Mouse (Mus musculus): ENCODE data around the gene Nr2c1. TPM values are rescaled to one million over a fixed set of nuclear protein-coding genes. Genes with fewer than 3 reads are reported as not detected.

Gene Nr2c1
- polyA plus RNA-seq, 1 experiment from 2014 or later, result 12.1 TPM

DNA sequence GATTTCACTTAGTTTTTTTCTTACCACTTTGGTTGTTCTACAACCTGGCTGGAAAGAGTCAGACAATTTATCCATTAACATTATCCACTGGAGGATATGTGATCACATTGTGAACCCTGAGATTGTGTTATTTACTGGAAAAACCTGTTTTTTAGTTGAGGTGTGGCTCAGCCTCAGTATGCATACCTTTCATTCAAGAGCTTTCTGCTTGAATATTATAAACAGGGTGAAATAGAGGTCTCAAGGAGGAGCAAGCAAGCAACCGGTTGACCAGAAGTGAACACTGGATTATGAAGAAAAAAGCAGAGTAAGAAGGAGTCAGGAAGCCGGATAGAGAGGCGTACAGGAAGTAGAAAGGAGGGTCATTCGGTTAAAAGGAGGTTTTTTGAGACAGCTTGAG lies 3.7 kb downstream of the Nr2c1 start:
- no peak for DNase-seq (ENCODE audit: low spot score)
- 78% methylated on average over 4 of the region's 4 CpGs for WGBS
- Histone ChIP-seq H3K4me1 (ENCODE audit: control insufficient read depth, insufficient read depth, low read length) (no peaks in the 10 kb centered on the region; the same call in 1 of the 2 replicates), H3K36me3 (ENCODE audit: control insufficient read depth, insufficient read depth, low read length) (no peaks in the 10 kb centered on the region), H3K4me2 (ENCODE audit: low read depth) (no peak overlapping the region), H3K27ac (ENCODE audit: low read depth, low read length) (no peak overlapping the region), H3K9ac (ENCODE audit: low read length) (no peak overlapping the region), H3K4me3 (ENCODE audit: low read depth, low read length) (no peak overlapping the region), H3K9me3 (ENCODE audit: control insufficient read depth, low read length) (no peaks in the 10 kb centered on the region), H3K27me3 (ENCODE audit: control insufficient read depth, insufficient read depth, low read length) (no peaks in the 10 kb centered on the region)
- no peak for ATAC-seq (ENCODE audit: insufficient read depth, low FRiP score, low TSS enrichment)

DNA sequence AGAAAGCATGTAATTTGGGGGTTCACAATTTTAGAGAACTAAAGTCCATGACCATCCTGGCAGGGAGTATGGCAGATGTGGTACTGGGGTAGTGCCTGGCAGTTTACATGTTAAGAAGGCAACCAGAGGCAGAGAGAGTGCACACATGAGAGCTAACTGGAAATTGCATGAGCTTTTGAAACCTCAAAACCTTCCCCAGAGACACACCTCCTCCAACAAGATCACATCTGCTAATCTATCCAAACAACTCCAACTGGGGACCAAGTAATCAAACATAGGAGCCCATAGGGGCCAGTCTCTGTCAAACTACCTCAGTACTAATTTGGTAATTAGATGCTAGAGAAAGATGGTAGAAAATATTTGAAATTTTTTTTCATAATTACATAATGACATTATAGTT lies 6.0 kb downstream of the Nr2c1 start:
- Histone ChIP-seq H3K27me3 (ENCODE audit: control insufficient read depth, insufficient read depth, low read length) (no peaks in the 10 kb centered on the region), H3K36me3 (ENCODE audit: control insufficient read depth, insufficient read depth, low read length) (no peaks in the 10 kb centered on the region), H3K27ac (ENCODE audit: low read depth, low read length) (no peak overlapping the region), H3K9me3 (ENCODE audit: control insufficient read depth, low read length) (no peaks in the 10 kb centered on the region), H3K4me1 (ENCODE audit: control insufficient read depth, insufficient read depth, low read length) (no peaks in the 10 kb centered on the region; the same call in 1 of the 2 replicates), H3K4me3 (ENCODE audit: low read depth, low read length) (no peak overlapping the region), H3K4me2 (ENCODE audit: low read depth) (no peak overlapping the region), H3K9ac (ENCODE audit: low read length) (no peak overlapping the region)
- ATAC-seq (ENCODE audit: insufficient read depth, low FRiP score, low TSS enrichment) (no peak), DNase-seq (ENCODE audit: low spot score) (no peak)

GRCm38 (mm10) chr10:94158962-94159361 lies 11.1 kb downstream of the Nr2c1 start:
- Histone ChIP-seq H3K4me3 (ENCODE audit: low read depth, low read length) (no peak overlapping the region), H3K9me3 (ENCODE audit: control insufficient read depth, low read length) (no peaks in the 10 kb centered on the region), H3K27me3 (ENCODE audit: control insufficient read depth, insufficient read depth, low read length) (no peaks in the 10 kb centered on the region), H3K4me2 (ENCODE audit: low read depth) (no peak overlapping the region), H3K9ac (ENCODE audit: low read length) (no peak overlapping the region), H3K27ac (ENCODE audit: low read depth, low read length) (no peak overlapping the region), H3K36me3 (ENCODE audit: control insufficient read depth, insufficient read depth, low read length) (0 out of 2 replicates have a peak, but pooled peaks cover 4% of the 10 kb centered on the region), H3K4me1 (ENCODE audit: control insufficient read depth, insufficient read depth, low read length) (no peaks in the 10 kb centered on the region)
- DNase-seq (ENCODE audit: low spot score) (no peak), ATAC-seq (ENCODE audit: insufficient read depth, low FRiP score, low TSS enrichment) (no peak)
- WGBS, result 94% methylated on average over 6 of the region's 6 CpGs

- no peaks in the 10 kb centered on the region for H3K27me3 ChIP-seq (ENCODE audit: control insufficient read depth, insufficient read depth, low read length)
- DNase-seq (ENCODE audit: low spot score) (no peak), ATAC-seq (ENCODE audit: insufficient read depth, low FRiP score, low TSS enrichment) (no peak)
- H3K9me3 ChIP-seq (ENCODE audit: control insufficient read depth, low read length), result no peaks in the 10 kb centered on the region
- H3K4me2 ChIP-seq (ENCODE audit: low read depth), result no peak overlapping the region
- H3K36me3 ChIP-seq (ENCODE audit: control insufficient read depth, insufficient read depth, low read length), result 0 out of 2 replicates have a peak, but pooled peaks cover 4% of the 10 kb centered on the region
- H3K27ac ChIP-seq (ENCODE audit: low read depth, low read length), result no peak overlapping the region
- no peaks in the 10 kb centered on the region for H3K4me1 ChIP-seq (ENCODE audit: control insufficient read depth, insufficient read depth, low read length)
- H3K9ac ChIP-seq (ENCODE audit: low read length), result no peak overlapping the region
- 87% methylated on average over 4 of the region's 4 CpGs for WGBS
- no peak overlapping the region for H3K4me3 ChIP-seq (ENCODE audit: low read depth, low read length)
Measured at GRCm38 (mm10) chr10:94159406-94159805, 11.6 kb downstream of the Nr2c1 start.

DNA sequence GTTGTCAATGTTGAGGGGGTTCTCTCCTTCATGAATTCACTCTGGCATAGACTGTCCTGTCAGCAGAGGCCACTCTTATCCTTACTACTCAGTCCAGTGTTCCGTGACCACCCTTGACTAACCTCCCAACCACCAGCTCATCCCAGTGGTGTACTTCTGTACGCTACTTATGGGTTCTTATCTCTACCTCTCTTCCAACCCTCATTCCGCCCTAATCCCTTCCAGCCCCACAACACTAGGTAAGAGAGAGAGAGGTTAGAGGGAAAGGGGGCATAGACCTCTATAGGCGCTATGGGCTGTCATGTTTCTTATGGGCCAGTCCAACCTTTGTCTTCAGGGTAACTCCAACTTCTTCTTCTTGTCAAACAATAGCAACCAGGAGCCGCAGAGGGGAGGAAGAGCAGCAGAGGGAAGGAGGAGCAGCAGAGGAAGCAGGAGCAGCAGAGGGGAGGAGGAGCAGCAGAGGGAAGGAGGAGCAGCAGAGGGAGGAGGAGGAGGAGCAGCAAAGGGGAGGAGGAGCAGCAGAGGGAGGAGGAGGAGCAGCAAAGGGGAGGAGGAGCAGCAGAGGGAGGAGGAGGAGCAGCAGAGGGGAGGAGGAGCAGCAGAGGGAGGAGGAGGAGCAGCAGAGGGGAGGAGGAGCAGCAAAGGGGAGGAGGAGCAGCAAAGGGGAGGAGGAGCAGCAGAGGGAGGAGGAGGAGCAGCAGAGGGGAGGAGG lies 13.4 kb downstream of the Nr2c1 start:
- no peak overlapping the region for H3K4me3 ChIP-seq (ENCODE audit: low read depth, low read length)
- H3K4me2 ChIP-seq (ENCODE audit: low read depth), result no peak overlapping the region
- no peaks in the 10 kb centered on the region for H3K9me3 ChIP-seq (ENCODE audit: control insufficient read depth, low read length)
- no peak overlapping the region for H3K9ac ChIP-seq (ENCODE audit: low read length)
- DNase-seq (ENCODE audit: low spot score) (no peak), ATAC-seq (ENCODE audit: insufficient read depth, low FRiP score, low TSS enrichment) (no peak)
- H3K36me3 ChIP-seq (ENCODE audit: control insufficient read depth, insufficient read depth, low read length), result 0 out of 2 replicates have a peak, but pooled peaks cover 4% of the 10 kb centered on the region
- 86% methylated on average over 5 of the region's 5 CpGs for WGBS
- H3K27me3 ChIP-seq (ENCODE audit: control insufficient read depth, insufficient read depth, low read length), result no peaks in the 10 kb centered on the region
- H3K4me1 ChIP-seq (ENCODE audit: control insufficient read depth, insufficient read depth, low read length), result no peaks in the 10 kb centered on the region
- H3K27ac ChIP-seq (ENCODE audit: low read depth, low read length), result no peak overlapping the region

GRCm38 (mm10) chr10:94162031-94162430 lies 14.2 kb downstream of the Nr2c1 start:
- no peak overlapping the region for H3K27ac ChIP-seq (ENCODE audit: low read depth, low read length)
- WGBS, result 94% methylated on average over 7 of the region's 7 CpGs
- no peak overlapping the region for H3K9ac ChIP-seq (ENCODE audit: low read length)
- H3K27me3 ChIP-seq (ENCODE audit: control insufficient read depth, insufficient read depth, low read length), result no peaks in the 10 kb centered on the region
- 0 out of 2 replicates have a peak, but pooled peaks cover 4% of the 10 kb centered on the region for H3K36me3 ChIP-seq (ENCODE audit: control insufficient read depth, insufficient read depth, low read length)
- no peak overlapping the region for H3K4me3 ChIP-seq (ENCODE audit: low read depth, low read length)
- ATAC-seq (ENCODE audit: insufficient read depth, low FRiP score, low TSS enrichment) (no peak), DNase-seq (ENCODE audit: low spot score) (no peak)
- no peaks in the 10 kb centered on the region for H3K9me3 ChIP-seq (ENCODE audit: control insufficient read depth, low read length)
- H3K4me2 ChIP-seq (ENCODE audit: low read depth), result no peak overlapping the region
- H3K4me1 ChIP-seq (ENCODE audit: control insufficient read depth, insufficient read depth, low read length), result no peaks in the 10 kb centered on the region

- Histone ChIP-seq H3K36me3 (ENCODE audit: control insufficient read depth, insufficient read depth, low read length) (peaks cover 7% of the 10 kb centered on the region), H3K27me3 (ENCODE audit: control insufficient read depth, insufficient read depth, low read length) (no peaks in the 10 kb centered on the region), H3K4me3 (ENCODE audit: low read depth, low read length) (no peak overlapping the region), H3K27ac (ENCODE audit: low read depth, low read length) (no peak overlapping the region), H3K4me1 (ENCODE audit: control insufficient read depth, insufficient read depth, low read length) (no peaks in the 10 kb centered on the region), H3K4me2 (ENCODE audit: low read depth) (no peak overlapping the region), H3K9ac (ENCODE audit: low read length) (no peak overlapping the region), H3K9me3 (ENCODE audit: control insufficient read depth, low read length) (no peaks in the 10 kb centered on the region)
- WGBS, result 85% methylated on average over 5 of the region's 5 CpGs
- DNase-seq (ENCODE audit: low spot score) (no peak), ATAC-seq (ENCODE audit: insufficient read depth, low FRiP score, low TSS enrichment) (no peak)
Measured at GRCm38 (mm10) chr10:94164104-94164845, 16.5 kb downstream of the Nr2c1 start.

GRCm38 (mm10) chr10:94165426-94165825 lies 17.6 kb downstream of the Nr2c1 start:
- Histone ChIP-seq H3K36me3 (ENCODE audit: control insufficient read depth, insufficient read depth, low read length) (peaks cover 14% of the 10 kb centered on the region), H3K27ac (ENCODE audit: low read depth, low read length) (no peak overlapping the region), H3K9me3 (ENCODE audit: control insufficient read depth, low read length) (no peaks in the 10 kb centered on the region), H3K4me3 (ENCODE audit: low read depth, low read length) (no peak overlapping the region), H3K27me3 (ENCODE audit: control insufficient read depth, insufficient read depth, low read length) (no peaks in the 10 kb centered on the region), H3K4me2 (ENCODE audit: low read depth) (no peak overlapping the region), H3K9ac (ENCODE audit: low read length) (no peak overlapping the region), H3K4me1 (ENCODE audit: control insufficient read depth, insufficient read depth, low read length) (no peaks in the 10 kb centered on the region)
- ATAC-seq (ENCODE audit: insufficient read depth, low FRiP score, low TSS enrichment) (no peak), DNase-seq (ENCODE audit: low spot score) (no peak)
- WGBS, result 90% methylated on average over 16 of the region's 16 CpGs
